Mouse (Mus musculus): Measurements from ENCODE around the gene Camk2b. TPM values are rescaled to one million over a fixed set of nuclear protein-coding genes. Genes with fewer than 3 reads are reported as not detected.

The Camk2b gene
- polyA plus RNA-seq, 1 experiment, result 3.0 TPM

DNA sequence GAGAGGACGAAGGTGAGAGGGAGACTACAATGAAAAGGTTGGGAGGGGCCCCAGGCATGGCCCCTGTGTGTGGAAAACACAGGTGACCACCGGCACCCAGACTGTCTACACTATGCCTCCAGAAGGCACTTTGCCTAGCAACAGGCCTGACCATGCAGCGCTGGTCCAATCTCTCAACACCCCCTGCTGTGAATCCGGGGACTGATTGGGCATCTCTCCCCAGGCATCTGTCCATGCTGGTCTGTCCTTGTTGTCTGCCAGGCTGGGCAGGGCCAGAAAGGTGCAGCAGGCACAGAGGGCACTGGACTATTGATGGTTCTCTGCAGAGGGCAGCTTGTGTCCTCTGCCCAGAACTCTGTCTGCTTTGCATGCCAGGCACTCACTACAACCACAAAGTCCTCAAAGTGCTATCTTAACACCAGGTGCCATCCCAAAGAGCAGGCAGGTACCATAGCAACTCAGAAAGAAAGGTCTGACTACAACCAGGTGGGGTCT, 16.0 kb downstream of the Camk2b start:
- no peak for DNase-seq (ENCODE audit: low spot score)

DNA sequence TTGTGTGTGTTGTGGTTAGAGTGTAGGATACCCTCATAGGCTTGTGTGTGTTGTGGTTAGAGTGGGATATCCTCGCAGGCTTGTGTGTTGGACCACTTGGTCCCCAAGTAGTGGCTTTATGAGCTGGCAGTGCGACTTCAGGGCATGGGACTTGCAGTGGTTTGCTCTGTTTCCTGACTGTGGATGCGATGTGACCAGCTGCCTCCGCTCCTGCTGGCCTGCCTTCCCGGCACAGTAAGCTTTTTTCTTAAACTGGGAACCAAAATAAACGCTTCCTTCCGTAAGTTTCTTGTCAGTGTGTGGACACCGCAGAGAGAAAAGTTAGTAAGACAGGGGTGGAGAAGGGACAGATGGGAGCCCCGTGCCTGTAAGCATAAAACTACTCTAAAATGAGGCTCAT, 18.0 kb downstream of the Camk2b start:
- no peak for DNase-seq (ENCODE audit: low spot score)

DNA sequence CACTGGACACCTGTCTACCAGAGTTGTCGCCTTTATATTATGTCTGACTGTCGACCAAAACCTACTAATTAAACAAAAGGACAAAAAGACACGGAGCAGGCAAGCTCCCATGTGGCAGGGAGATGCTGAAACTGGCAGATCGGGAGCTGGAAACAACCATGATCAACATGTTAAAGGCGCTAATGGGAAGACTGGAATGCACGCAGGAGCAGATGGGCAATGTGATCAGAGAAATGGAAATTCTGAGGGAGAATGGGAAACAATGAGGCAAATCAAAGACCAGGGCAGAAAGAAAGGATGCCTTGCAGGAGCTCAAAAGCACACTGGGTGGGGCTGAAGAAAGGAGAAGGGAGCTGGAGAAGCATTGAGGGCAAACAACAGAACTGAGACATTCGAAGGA, 27.2 kb downstream of the Camk2b start:
- DNase-seq (ENCODE audit: low spot score), result no peak

DNA sequence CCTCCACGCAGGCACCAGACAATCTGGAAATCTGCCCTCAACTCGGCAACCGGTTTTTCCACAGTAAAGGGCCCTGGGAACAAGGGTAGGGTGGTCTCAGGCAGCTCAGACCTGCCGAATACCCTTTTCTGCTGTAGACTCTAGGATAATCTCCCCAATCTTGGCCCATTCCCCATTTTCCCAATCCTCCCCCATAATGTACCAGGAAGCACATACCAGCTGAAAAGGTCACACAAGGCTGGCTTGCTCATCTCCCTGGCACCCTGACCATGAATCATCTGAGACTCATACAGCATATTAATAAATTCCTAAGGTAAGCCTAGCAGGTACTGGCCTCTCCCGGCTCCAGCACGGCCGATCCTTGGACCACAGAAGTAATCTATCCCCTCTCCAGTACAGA, 28.5 kb downstream of the Camk2b start:
- no peak for DNase-seq (ENCODE audit: low spot score)

DNA sequence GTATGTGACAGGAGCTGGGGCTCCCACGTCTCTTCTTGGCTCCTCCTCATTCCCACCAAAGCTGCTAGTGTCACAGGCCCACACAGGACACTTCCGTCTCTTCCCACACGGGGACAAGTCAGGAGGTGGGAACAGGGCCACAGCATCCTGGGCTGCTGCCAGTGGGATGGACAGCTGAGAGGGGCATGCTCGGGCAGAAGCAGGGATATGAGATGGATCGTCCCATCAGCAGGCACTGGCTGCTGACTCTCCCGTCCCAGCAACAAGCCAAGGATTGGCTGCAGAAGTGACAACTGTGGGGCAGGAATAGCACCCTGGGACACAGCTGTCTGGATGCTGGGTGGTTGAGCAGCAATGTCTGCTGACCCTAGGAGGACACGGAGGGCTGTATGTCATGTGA, 29.0 kb downstream of the Camk2b start:
- DNase-seq (ENCODE audit: low spot score), result no peak

DNA sequence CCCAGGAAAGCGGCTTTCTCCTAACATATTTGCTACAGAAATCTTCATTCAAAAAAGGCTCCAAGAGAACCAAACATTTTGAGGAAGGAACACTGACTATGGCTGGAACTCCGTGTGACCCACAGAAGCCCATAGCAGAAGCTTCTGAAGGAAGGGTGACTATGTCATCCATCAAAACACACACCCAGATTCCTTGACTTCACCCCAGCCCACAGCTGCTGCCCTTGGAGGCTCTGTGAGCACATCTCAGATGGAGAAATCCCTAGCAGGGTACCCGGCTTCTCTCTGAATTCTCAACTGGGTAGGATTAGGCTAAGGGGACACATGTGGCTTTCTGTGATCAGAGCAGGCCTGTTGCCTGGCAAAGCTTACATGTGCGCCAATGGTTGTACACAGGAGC, 29.7 kb downstream of the Camk2b start:
- no peak for DNase-seq (ENCODE audit: low spot score)

DNA sequence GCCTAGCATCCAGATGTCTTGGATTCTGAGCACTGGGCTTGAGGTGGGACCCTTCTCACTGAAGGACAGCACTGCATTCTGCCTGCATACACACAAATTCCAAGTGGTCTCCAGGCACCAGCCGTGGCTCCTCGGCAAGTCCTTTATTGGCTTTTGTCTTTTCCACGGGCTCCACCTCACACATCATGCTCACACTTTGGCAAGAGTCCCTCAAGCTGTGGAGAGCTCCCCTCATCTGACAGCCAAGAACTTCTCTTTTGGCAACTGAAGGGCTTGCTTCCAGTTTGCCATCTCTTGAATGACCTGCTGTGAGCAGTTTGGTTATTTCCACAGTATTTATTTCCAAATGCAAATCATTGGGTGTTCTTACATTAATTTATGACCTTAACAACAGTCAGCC, 30.6 kb downstream of the Camk2b start:
- no peak for DNase-seq (ENCODE audit: low spot score)

DNA sequence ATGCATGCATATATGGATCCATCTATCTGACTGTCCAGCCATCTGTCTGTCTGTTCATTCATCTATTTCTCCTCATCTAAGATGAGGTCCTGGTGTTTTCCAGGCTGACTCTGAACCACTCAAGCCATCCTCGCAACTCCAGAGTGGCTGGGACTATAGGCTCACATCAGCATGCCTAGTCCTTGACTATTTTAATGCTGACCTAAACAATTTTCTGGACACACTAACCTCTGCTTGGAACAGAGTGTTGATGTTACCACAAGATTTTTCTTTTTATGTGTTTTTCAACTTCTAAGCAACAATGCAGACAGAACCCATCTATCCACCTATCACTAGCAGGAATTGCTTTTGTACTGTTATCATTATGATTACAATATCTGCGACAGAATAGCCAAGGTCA, 31.4 kb downstream of the Camk2b start:
- DNase-seq (ENCODE audit: low spot score), result no peak

DNA sequence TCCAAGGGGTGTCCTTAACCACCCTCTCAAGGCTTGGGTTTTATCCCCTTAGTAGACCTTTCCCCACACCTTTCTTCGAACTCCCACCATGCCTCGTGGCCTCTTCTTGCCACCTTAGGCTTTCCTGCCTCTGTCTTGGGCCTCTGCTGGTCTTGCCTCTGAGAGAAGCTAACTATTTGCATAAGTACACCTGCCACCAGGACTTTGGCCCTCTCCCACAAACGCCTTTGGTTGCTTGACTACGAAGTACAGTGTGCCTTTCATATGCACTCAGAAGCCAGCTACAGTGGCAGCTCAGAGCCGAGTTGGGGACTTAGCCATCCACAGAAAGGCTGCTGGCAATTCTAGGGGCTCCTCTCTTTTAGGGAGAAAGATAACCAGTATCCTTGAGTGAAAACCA, 32.4 kb downstream of the Camk2b start:
- no peak for DNase-seq (ENCODE audit: low spot score)

DNA sequence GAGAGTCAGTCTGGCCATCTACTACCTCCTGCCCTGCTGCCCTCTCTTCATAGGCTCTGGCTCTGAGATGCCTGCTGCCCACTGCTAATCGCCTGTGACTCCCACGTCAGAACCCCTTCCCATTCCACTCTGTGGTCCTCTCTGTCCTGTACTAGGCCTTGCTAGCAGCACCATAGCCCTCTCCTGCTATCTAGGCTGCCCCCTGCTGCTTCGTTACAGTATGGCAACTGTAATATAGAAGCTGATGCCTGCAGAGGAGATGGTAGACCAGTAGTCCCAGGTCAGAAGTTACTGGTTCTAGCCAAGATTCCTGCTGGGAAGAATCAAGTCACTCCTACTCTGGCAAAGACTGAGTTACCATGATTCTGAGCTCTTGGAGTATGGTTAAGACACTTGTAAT, 33.0 kb downstream of the Camk2b start:
- DNase-seq (ENCODE audit: low spot score), result no peak

DNA sequence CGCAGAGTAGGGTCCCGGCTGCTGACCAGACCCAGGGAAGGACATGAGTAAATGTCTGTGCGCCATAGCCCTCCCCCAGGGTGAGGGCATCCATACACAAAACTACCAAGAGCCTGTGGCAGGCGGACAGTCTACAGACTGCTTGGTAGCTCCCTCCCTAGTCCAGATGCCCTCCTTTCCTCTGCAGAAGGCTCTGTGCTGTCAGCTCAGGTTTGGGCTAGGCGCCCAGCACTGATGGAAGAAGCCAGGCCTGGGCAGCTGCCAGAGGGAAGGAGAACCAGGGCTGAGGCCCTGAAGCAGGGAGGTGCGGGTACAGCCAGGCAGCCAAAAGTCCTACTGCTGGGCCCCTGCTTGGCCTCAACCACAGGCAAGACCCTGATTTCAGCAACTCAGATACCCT, 35.5 kb downstream of the Camk2b start:
- DNase-seq (ENCODE audit: low spot score), result no peak

DNA sequence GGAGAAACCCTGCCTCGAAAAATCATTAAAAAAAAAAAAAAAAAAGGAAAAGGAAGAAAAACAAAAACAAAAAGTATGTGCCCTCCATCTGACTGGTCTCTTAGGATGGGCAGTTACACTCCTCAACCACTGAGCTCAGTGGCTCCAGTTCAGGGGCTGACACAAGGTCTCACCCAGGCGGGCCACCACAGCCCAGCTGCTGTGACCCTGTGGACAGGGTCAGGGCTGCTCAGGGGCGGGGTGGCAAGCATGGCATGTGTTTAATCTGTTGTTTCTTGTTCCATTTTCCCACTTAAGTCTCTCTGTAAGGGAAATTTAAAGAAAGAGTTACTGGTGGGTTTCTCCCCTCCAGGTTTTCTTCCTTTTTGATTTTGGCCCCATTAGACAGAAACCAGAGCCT, 36.4 kb downstream of the Camk2b start:
- DNase-seq (ENCODE audit: low spot score), result no peak

DNA sequence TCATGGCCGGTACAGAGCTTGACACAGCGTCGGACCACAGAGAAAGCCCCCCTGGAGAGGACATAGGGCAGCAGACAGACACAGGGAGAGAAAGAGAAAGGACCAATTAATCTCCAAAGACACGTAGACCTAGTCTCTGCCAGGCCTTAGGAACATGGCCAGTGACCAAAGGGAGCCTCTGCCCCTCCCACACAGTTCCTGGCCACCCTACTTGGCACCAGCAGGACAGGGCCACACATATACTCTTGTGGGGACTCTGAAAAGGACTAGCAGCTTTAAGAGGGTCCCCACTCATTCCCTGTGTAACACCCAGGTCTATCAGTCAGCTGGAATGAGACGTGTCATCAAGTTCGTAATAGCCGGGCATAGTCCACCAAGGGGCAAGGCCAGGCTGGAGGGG, 37.3 kb downstream of the Camk2b start:
- no peak for DNase-seq (ENCODE audit: low spot score)

DNA sequence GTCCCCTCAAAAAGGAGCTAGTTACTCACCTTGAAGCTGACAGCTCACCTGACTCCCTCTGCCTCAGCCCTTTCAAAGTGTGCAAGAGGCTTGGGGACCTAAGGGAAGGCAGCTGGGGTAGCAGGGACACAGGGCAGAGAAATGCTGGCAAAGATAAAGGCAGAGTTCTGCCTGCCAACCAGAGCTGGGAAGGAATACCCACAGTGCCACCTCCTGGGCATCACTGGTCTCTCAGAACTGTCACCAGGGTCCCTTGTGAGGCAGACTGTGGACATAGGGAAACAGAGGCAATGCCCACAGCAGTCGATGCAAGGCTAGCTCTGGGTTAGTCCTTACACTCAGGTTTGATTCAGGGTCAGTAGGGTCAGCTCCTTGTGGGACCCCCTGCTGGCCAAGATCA, 39.8 kb downstream of the Camk2b start:
- no peak for DNase-seq (ENCODE audit: low spot score)

DNA sequence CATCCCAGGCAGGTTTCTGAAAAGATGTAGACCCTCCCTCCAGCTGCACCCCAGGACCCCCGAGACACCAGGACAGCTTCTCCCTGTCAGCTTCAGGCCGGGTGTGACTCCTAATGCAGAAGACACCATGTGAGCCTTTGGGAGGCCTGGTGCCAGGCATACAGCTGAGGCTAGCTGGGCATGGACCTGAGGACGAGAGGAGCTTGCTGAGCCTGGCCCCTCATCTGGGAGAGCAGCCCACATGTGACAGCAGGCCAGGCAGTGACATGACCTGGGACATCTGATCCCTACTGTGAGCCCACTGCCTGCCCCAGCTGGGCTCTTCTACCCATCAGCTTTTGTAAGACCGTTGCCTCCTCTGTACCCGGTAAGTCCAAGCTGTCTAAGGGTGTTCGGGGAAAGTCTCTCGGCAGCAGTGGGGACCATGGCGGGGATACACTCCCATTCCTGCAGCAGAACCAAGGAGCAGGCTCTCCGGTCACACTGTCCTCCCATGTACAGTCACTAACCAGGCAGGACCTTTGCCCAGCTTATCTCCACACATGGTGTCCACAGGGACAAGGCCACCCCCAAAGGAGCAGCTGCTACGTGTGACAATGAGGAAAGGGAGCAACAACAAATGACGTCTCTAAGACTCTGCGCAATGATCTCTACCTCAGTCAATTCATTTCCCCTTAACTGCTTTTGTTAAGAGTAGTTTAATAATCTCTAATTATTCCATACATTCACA, 41.1 kb downstream of the Camk2b start:
- no peak for DNase-seq (ENCODE audit: low spot score)

DNA sequence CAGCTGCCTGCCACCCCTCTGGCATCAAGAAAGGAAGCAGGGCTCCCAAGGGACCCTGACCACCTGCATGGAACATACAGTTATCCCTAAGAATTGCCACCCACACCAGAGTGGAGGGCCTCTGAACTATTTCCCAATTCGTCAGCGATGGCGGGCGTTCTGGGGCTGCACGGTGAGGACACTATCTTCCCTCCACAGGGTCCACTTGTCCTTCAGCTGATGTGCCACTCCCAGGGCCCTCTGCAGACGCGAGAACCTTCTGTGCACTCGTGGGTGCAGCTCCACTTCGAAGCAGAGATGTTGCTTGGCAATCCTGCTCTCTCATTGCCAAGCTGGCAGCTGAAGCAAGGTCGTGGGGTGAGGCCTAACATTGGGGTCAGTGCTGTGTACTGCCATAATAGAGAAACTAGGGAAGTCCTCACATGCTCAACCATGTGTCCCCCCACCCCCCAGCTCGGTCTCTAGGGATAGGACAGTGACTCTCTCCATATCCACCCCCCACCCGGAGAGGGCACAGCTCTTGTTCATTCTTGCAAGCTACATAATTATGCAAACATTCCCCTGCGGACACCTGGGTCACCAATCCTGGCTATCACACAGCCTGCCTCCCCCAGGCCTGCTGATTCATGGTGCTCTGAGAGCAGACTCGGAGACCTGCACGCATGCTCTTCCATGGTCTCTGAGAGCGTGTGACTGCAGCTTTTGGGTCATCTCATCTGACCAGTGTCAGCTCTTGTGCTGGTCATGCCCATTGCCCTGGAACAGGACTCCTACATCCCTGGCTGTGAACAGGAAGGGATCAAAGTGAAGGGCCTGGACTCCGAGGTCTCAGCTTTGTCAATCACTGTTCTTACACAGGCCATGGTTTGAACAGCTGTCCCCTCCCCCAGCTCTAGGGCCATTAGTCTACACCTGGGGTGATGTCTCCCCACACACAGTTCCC, 45.0 kb downstream of the Camk2b start:
- no peak for DNase-seq (ENCODE audit: low spot score)

DNA sequence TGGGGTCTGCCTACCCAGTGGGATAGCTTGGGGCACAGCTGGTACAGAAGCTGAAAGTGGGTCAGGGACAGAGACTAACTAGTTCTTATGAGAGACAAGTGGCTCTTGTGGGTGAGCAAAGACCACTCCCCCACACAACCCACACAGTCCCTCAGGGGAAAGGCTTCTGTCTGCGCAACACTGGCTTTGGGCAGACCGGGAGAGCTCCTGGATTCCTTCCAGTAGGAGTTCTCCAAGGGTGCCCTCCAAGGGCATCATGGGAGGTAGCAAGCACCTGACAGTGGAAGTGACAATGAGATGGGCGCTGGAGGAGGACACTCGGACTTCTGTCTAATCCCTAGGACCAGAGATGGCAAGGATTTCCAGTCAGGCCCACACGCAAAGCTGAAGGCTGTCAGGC, 45.8 kb downstream of the Camk2b start:
- no peak for DNase-seq (ENCODE audit: low spot score)

DNA sequence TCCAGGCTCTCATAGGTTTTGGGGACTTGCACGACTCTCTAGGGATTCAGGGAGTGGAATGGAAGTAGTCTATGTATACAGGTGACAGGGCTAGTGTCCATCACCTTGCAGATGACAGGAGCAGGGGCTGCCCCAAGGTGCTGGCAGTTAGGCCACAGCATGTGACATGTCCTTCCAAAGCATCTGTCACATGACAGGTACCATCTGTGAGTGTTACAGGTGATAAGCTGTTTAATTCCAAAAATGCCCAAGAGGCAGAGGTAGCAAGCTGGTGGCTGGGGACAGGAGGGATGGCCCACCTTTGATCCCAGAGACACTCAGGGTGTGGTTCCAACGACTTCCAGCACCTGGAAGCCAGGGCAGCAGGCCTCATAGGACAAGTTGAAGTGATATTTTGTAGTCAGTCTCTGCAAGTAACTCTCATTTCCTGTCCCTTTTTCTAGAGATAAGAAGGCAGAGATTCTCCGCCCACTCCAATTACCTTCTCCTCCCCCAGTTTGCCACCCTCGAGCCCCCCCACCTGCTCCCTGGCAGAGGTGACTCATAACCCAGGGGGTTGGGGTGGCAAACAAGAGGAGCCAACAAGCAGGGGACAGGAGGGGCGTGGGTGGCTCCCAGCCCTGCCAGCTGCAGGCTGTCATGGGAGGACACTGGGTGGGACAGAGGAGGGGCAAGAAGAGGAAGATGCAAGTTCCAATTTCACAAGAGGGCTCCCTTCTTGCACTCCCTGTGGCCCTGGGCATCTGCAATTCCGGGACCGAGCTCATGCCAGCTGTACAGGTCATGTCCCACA, 47.7 kb downstream of the Camk2b start:
- no peak for DNase-seq (ENCODE audit: low spot score)

DNA sequence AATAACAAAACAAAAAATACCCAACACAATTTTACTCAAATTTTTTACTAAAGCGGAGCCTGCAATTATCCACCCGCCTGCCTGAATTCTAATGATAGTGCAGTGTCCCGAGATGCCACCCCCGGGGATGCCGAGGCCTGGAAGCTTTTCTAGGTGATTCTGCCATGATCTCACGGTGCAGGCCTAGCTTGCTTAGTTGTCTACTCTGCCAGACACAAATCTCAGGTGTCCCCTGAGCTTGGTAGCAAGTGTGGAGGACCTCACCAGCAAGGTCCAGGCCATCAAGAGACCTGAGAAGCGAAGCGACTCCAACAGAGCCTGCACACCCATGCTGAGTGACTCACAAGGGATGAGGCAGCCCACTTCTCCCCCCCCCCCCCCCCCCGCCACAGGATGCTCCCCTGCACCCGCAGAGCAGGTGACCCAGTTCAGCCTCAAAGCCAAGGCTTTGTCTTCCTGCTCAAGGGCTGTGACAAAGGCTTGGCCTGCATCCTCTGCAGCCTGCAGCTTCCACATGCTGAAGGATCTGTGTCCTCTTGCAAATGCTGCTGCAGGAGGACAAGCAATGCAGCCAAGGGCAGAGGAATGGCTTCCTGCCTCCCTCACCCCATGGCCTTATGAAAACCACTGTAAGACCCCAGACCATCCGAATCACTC, 48.5 kb downstream of the Camk2b start:
- no peak for DNase-seq (ENCODE audit: low spot score)

DNA sequence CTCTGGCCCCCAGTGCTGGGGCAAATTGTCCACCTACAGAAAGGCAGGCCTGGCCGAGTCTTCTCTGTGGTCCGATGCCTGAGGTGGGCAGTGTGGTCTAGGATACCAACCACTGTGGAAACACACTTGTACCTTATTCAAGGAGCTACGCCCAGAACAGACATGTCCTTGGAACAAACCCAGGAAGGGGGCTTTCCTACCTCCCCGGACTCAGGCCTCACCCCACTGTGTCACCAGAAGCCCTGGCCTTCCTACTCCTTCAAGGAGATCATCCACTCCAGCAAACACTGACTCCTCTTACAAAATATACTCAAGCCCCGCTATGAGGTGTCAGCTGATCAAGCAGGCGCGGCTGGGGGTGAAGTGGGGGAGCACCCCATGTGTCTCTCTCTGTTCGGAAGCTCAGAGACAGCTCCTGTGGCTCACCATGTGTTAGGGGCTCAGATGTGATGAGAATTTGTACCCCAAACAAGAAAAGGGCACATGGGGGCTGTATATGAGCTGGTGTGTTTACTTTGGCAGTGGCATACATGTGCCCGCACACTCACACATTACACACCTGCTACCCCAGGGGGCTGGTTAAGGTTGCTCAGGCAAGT, 49.3 kb downstream of the Camk2b start:
- DNase-seq (ENCODE audit: low spot score), result no peak

DNA sequence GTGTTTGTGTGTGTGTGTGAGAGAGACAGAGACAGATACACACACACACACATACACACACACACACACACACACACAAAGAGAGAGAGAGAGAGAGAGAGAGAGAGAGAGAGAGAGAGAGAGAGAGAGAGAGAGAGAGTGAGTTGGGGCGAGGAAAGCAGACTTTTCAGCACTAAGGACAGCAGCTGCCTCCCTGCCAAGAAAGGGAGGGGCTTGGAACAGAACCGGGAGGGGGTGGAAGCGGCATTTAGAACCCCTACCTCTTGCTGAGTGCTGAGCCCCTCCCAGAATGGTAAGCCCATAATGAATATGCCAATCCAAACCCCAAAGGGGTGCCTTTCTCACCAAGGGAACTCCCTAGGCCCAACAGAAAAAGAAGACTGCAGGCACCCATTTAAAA, 49.8 kb downstream of the Camk2b start:
- DNase-seq (ENCODE audit: low spot score), result no peak

Measured in urinary bladder, adult 2 months (tissue).